Mouse (Mus musculus): ENCODE measurements around the gene Gm10096. TPM values are rescaled to one million over a fixed set of nuclear protein-coding genes. Genes with fewer than 3 reads are reported as not detected.
"Not testable (repeated sequence)": the region's sequence is repeated elsewhere in the genome, so short reads cannot be mapped to it uniquely, and the experiment has no call there.

The Gm10096 gene
- not detected for total RNA-seq (2021)
- long read RNA-seq, experiment 1, result 0 reads
- long read RNA-seq, experiment 2, result 0 reads

GRCm38 (mm10) chrX:28954602-28955001 lies at the start of gene Gm10096:
TSS of gene Gm10096 (minus strand) at chrX:28954702.
- DNase-seq, result not testable (repeated sequence)
